Mouse (Mus musculus): ENCODE measurements around the gene Syngr1.

DNA sequence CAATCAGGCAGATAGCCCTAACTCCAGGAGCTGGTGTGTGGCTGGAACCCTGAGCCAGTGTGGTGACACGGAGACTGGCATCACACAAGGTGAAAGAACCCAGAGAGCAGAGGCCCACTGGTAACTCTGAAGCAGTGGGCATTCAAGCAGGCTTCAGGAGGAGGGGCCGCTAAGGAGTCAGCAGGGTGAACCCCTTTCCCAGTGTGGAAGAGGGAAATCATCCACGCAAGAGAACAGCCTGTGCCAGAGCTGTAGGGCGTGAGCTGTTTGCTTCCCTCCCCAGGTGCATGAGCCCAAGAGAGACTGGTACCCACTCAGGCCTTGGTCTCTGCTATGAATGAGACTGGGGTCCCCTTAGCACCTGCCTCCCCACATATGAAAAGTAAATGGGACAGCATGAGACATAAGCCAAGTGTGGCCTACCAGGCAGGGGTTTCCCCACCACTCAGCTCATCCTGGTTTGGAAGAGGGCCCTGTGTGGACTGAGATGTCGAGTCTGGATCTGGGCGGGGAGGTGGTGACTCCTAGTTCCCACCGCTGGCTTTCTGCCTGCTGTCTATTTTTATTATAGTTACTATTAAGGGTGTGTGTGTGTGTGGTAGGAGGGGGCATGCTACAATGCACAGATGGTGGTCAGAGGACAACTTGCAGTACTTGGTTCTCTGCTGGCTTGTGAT is 18.4 kb upstream of the Syngr1 start:
- TF ChIP-seq CTCF (IDR thresholded peaks at IDR 0.05; ENCODE audit: low read depth) (no peak), EP300 (IDR thresholded peaks at IDR 0.05; ENCODE audit: low read depth) (no peak)

Data from liver, postnatal 0 days (tissue).